Mouse (Mus musculus) limb, embryonic 14.5 days (tissue): ENCODE results near the gene Tsfm. TPM values are rescaled to one million over a fixed set of nuclear protein-coding genes. Genes with fewer than 3 reads are reported as not detected.
"Not testable (repeated sequence)": the region's sequence is repeated elsewhere in the genome, so short reads cannot be mapped to it uniquely, and the experiment has no call there.

Experiments
- ATAC-seq: fragments of 200-750 bp; cut with Nextera tagmentation; 2 replicates; pipeline ENCODE4 v1.8.0; 2017; ENCODE audit warnings: low read depth, moderate number of reproducible peaks, moderate TSS enrichment; ENCODE audit not compliant: low FRiP score
- DNase-seq: peaks from one replicate; pipeline ENCODE4 v3.0.0-alpha.2; 2015; ENCODE audit warnings: low spot score
- H3K27ac ChIP-seq: fragments of 300-500 bp; sonication (generic); replicated peaks from 2 replicates; pipeline ENCODE4 v1.5.1; 2014; ENCODE audit warnings: low read depth, mild to moderate bottlenecking, low read length, moderate library complexity, mixed read lengths
- H3K27me3 ChIP-seq: fragments of 300-500 bp; sonication (generic); 2 replicates; pipeline ENCODE4 v1.6.1; 2014; ENCODE audit warnings: low read length, mixed read lengths; ENCODE audit not compliant: control insufficient read depth, insufficient read depth
- H3K36me3 ChIP-seq: fragments of 300-500 bp; sonication (generic); 2 replicates; pipeline ENCODE4 v1.6.1; 2014; ENCODE audit warnings: mild to moderate bottlenecking, low read length, moderate library complexity, mixed read lengths; ENCODE audit not compliant: control insufficient read depth, insufficient read depth
- H3K4me1 ChIP-seq: fragments of 300-500 bp; sonication (generic); 2 replicates; pipeline ENCODE4 v1.6.1; 2014; ENCODE audit warnings: antibody characterized with exemption, low read length, mixed read lengths; ENCODE audit not compliant: control insufficient read depth, insufficient read depth
- H3K4me2 ChIP-seq: fragments of 300-500 bp; sonication (generic); replicated peaks from 2 replicates; pipeline ENCODE4 v1.6.1; 2014; ENCODE audit warnings: low read depth, mild to moderate bottlenecking, low read length, moderate library complexity; ENCODE audit not compliant: severe bottlenecking
- H3K4me3 ChIP-seq: fragments of 300-500 bp; sonication (generic); replicated peaks from 2 replicates; pipeline ENCODE4 v1.5.1; 2014; ENCODE audit warnings: low read length
- H3K9ac ChIP-seq: fragments of 300-500 bp; sonication (generic); 2 replicates; pipeline ENCODE4 v1.6.1; 2014; ENCODE audit warnings: mild to moderate bottlenecking, low read depth, low read length, moderate library complexity; ENCODE audit not compliant: severe bottlenecking
- H3K9me3 ChIP-seq: fragments of 300-500 bp; sonication (generic); 2 replicates; pipeline ENCODE4 v1.6.1; 2016; ENCODE audit warnings: low read length; ENCODE audit not compliant: control insufficient read depth
- POLR2A ChIP-seq: fragments of 200-500 bp; IDR thresholded peaks from 2 replicates; pipeline ENCODE4 v1.8.0; 2012; ENCODE audit warnings: inconsistent platforms, mild to moderate bottlenecking, moderate library complexity, borderline replicate concordance; ENCODE audit not compliant: insufficient read depth, insufficient read length; ENCODE audit errors: extremely low read depth
- WGBS: fragments of 180-500 bp; shearing (Covaris S2); extraction: QIAGEN DNeasy Blood & Tissue Kit; methylation state at CpG from one replicate; pipeline ENCODE4 v1.1.7; 2014; 5-methylcytosine and 5-hydroxymethylcytosine counted together
- polyA plus RNA-seq, 2 experiments: library from polyadenylated mRNA; depleted of rRNA in 1 of 2; stranded (reverse) in 1 of 2; unstranded in 1 of 2; fragments of >200 nt; fragmentation: Nextera tagmentation in 1 of 2; extraction: Ambion mirVana in 1 of 2; gene quantifications; 2 replicates each; pipeline versions ENCODE4 v1.2.1 to v1.2.3; 2012 to 2014

The Tsfm gene
- polyA plus RNA-seq, 2 experiments, result 55.8 to 65.2 TPM

GRCm38 (mm10) chr10:127066519-127067018, 35.9 kb upstream of the Tsfm start:
- Histone ChIP-seq H3K27ac (no peak overlapping the region), H3K9me3 (no peaks in the 10 kb centered on the region), H3K4me1 (peaks cover 20% of the 10 kb centered on the region; the same call in 1 of the 2 replicates), H3K4me3 (no peak overlapping the region), H3K4me2 (no peak overlapping the region), H3K9ac (no peak overlapping the region), H3K36me3 (peaks cover 44% of the 10 kb centered on the region), H3K27me3 (no peaks in the 10 kb centered on the region)
- ATAC-seq, result no peak
- 87% methylated on average over 14 of the region's 14 CpGs for WGBS
- no peak for TF ChIP-seq POLR2A
- no peak for DNase-seq

- TF ChIP-seq POLR2A, result no peak
- Histone ChIP-seq H3K4me1 (peaks cover 18% of the 10 kb centered on the region; the same call in 1 of the 2 replicates), H3K4me2 (no peak overlapping the region), H3K9me3 (no peaks in the 10 kb centered on the region), H3K4me3 (no peak overlapping the region), H3K9ac (no peak overlapping the region), H3K27me3 (peaks cover 2% of the 10 kb centered on the region; the same call in 1 of the 2 replicates), H3K36me3 (peaks cover 44% of the 10 kb centered on the region), H3K27ac (no peak overlapping the region)
- ATAC-seq, result no peak
- DNase-seq, result no peak
- 89% methylated on average over 9 of the region's 9 CpGs for WGBS
Observed at GRCm38 (mm10) chr10:127065981-127066380, 35.3 kb upstream of the Tsfm start.

- no peak for TF ChIP-seq POLR2A
- peaks cover 14% of the 10 kb centered on the region; the same call in 1 of the 2 replicates for H3K4me1 ChIP-seq
- WGBS, result 12% methylated on average over 37 of the region's 37 CpGs
- H3K36me3 ChIP-seq, result peaks cover 44% of the 10 kb centered on the region
- no peak for DNase-seq
- ATAC-seq, result no peak
- peak overlapping the region; percentile 86 for H3K4me3 ChIP-seq
- no peaks in the 10 kb centered on the region for H3K9me3 ChIP-seq
- H3K9ac ChIP-seq, result peak overlapping the region; percentile 94
- H3K27ac ChIP-seq, result peak overlapping the region; percentile 84
- H3K27me3 ChIP-seq, result peaks cover 11% of the 10 kb centered on the region; the same call in 1 of the 2 replicates
- H3K4me2 ChIP-seq, result peak overlapping the region; percentile 78
Observed at GRCm38 (mm10) chr10:127063913-127064870, 33.6 kb upstream of the Tsfm start.

- TF ChIP-seq POLR2A, result peak; percentile 93; the same call in 1 of the 2 replicates
- H3K9me3 ChIP-seq, result no peaks in the 10 kb centered on the region
- DNase-seq (peak; percentile 98), ATAC-seq (peak; percentile 91)
- peaks cover 41% of the 10 kb centered on the region for H3K36me3 ChIP-seq
- H3K9ac ChIP-seq, result peak within 1 kb of the TSS; percentile 94
- WGBS, result under 1% methylated on average over 46 of the region's 46 CpGs
- H3K27ac ChIP-seq, result peak within 1 kb of the TSS; percentile 84
- peak within 1 kb of the TSS; percentile 86 for H3K4me3 ChIP-seq
- H3K4me2 ChIP-seq, result peak within 1 kb of the TSS; percentile 78
- H3K4me1 ChIP-seq, result peaks cover 12% of the 10 kb centered on the region; the same call in 1 of the 2 replicates
- H3K27me3 ChIP-seq, result peaks cover 11% of the 10 kb centered on the region; the same call in 1 of the 2 replicates
Observed at GRCm38 (mm10) chr10:127063239-127063872, 32.7 kb upstream of the Tsfm start, which contains the start of gene Cdk4. Cdk4 (plus strand) TSS chr10:127063534.

GRCm38 (mm10) chr10:127062503-127062902, 31.9 kb upstream of the Tsfm start:
- H3K4me2 ChIP-seq, result no peak overlapping the region
- H3K4me3 ChIP-seq, result no peak overlapping the region
- H3K27ac ChIP-seq, result no peak overlapping the region
- no peak for ATAC-seq
- WGBS, result 71% methylated on average over 5 of the region's 5 CpGs
- TF ChIP-seq POLR2A, result no peak
- H3K36me3 ChIP-seq, result peaks cover 34% of the 10 kb centered on the region
- no peak overlapping the region for H3K9ac ChIP-seq
- peaks cover 11% of the 10 kb centered on the region; the same call in 1 of the 2 replicates for H3K27me3 ChIP-seq
- DNase-seq, result no peak
- no peaks in the 10 kb centered on the region for H3K9me3 ChIP-seq
- H3K4me1 ChIP-seq, result peaks cover 11% of the 10 kb centered on the region; the same call in 1 of the 2 replicates

- not testable (repeated sequence) for H3K9ac ChIP-seq, ATAC-seq, DNase-seq, H3K4me2 ChIP-seq, H3K27ac ChIP-seq, H3K4me3 ChIP-seq, H3K9me3 ChIP-seq
- Histone ChIP-seq H3K27me3 (peaks cover 11% of the 10 kb centered on the region; the same call in 1 of the 2 replicates), H3K4me1 (peaks cover 11% of the 10 kb centered on the region; the same call in 1 of the 2 replicates), H3K36me3 (peaks cover 34% of the 10 kb centered on the region)
- WGBS, result 87% methylated on average over 4 of the region's 4 CpGs
Observed at GRCm38 (mm10) chr10:127062101-127062500, 31.5 kb upstream of the Tsfm start.
